Mouse (Mus musculus) neutrophil, adult 83 days (primary cell): ENCODE results near the gene Iqch. TPM values are rescaled to one million over a fixed set of nuclear protein-coding genes. Genes with fewer than 3 reads are reported as not detected.

Experiments
- total RNA-seq, 2 experiments: library from RNA; stranded (reverse); gene quantifications; one replicate each; pipeline ENCODE4 v1.2.4; 2023

Gene Iqch
- not detected for total RNA-seq

DNA sequence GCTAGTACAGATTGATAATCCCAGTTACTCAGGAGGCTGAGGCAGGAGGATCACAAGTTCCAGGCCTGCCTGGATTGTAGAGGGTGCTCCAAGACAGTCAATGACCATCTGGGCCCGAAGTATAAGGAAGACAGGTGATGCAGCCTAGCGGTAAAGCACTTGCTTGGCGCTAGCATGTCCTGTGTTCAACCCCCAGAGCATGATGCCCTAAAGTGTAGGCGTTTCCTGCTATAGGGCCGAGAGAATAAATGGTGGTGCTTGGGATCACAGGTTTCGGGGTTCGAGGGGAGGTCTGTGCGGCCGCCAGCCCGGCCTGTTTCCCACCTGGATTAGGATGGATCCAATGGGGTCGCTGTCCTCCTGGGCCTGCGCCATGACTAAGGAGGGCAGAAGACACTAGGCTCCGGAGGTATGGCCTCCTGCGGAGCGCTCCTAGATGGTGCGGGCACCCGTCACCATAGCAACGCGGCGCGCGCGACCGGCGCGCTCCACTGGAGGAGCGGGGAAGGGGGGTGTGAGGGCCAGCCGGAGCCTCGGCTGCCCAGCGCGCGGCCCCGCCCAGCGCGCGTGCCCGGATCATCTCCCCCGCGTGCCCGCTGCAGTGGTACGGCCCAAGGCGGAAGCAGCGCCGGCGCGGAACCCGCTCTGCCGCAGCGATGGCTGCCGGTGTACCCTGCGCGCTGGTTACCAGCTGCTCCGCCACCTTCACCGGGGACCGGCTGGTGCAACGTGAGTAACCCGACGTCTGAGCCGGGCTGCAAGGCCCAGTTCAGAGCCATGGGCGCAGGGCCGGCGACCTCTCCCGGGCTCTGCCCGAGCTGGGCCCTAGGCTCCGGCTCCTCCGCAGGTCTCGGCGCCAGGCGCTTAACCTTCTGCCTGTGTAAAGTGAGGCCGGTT, at the start of gene Iqch, which contains the start of gene Aagab:
TSS of gene Iqch (minus strand) at position 451 of the 897 bp plus-strand sequence.
TSS of gene Aagab (plus strand) at position 618 of the 897 bp plus-strand sequence.

GRCm38 (mm10) chr9:63398611-63399462, 203.5 kb downstream of the Iqch start, which contains the start of gene 2300009A05Rik:
TSS of gene 2300009A05Rik (minus strand) at chr9:63399246.

DNA sequence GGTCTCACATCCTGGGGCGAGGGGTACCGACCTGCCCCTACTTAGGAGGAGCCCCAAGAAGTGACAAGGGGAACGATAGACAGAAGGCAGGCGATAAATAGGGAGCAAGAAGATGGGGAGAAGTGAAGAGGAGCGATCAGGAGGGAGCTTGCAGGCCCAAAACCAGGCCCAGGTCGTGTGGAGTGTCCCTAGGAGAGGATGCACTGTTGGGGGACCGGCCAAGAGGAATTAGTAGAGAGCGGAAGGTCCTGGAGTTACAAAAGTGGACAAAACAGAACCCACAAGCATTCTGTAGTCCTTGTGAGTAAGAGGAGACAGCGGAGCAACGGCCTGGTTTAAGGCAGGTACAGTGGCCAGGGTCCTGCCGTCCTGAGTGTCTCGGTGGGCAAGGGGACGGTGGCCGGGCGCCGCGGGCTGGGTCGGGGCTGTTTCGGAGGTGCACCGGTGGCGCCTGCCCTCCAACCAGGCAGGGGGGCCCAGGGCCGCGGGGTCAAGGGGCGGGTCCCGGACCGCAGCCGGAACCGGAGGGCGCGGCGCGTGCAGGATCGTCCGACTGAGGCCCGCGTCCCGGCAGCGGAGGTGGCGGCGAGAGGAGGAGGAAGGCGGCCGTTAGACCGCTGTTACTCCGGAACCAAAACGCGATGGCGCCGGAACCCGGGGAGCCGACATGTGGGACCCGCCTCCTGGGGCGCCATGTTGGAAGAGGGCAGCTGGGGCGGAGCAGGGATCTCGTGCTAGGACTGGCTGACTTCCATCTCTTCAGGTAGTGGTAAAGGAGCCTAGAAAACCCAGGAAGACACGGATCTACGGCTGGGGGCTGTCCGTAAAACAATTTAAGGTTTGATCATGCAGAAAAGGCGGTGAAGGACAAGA, 224.8 kb downstream of the Iqch start, which contains the start of gene Map2k5:
TSS of gene Map2k5 (minus strand) at position 633 of the 873 bp plus-strand sequence.

Other genes starting within 250 kb of the Iqch start
- 10 to 100 TPM; 20.0 to 21.1 TPM for gene Map2k5, start 224.6 kb downstream of the Iqch start, total RNA-seq
- 1 to 10 TPM; 5.7 to 5.8 TPM for gene 2300009A05Rik, start 203.2 kb downstream of the Iqch start, total RNA-seq
- gene Aagab, start 167 bp upstream of the Iqch start, total RNA-seq, result 10 to 100 TPM; 29.8 to 32.6 TPM
- gene Smad3, start 155.5 kb upstream of the Iqch start, total RNA-seq, result 10 to 100 TPM; 28.7 to 30.7 TPM